Mouse (Mus musculus) myocyte (in vitro differentiated cells): ENCODE measurements around the gene Aff1.

Experiments
- MAX ChIP-seq: IDR thresholded peaks from one replicate; pipeline ENCODE4 v1.6.1; 2011; ENCODE audit warnings: low read depth, mild to moderate bottlenecking, control low read depth
- MYOG ChIP-seq, 3 experiments: IDR thresholded peaks; one replicate each; pipeline ENCODE4 v1.6.1; 2011; ENCODE audit warnings: control low read depth in 2 of 3, low read depth in 2 of 3, mild to moderate bottlenecking in 2 of 3; ENCODE audit not compliant: insufficient read length in 2 of 3, control insufficient read depth in 1 of 3, insufficient read depth in 1 of 3
- POLR2A ChIP-seq: IDR thresholded peaks from one replicate; pipeline ENCODE4 v1.6.1; 2011; ENCODE audit warnings: low read depth, mild to moderate bottlenecking, control low read depth, moderate library complexity; ENCODE audit not compliant: insufficient read length
- POLR2AphosphoS2 ChIP-seq: IDR thresholded peaks from one replicate; pipeline ENCODE4 v1.6.1; 2011; ENCODE audit warnings: low read depth, control low read depth; ENCODE audit not compliant: insufficient read length
- TCF12 ChIP-seq: IDR thresholded peaks from one replicate; pipeline ENCODE4 v1.6.1; 2011; ENCODE audit warnings: mild to moderate bottlenecking, control low read depth; ENCODE audit not compliant: poor library complexity, insufficient read depth, severe bottlenecking
- TCF3 ChIP-seq: IDR thresholded peaks from one replicate; pipeline ENCODE4 v1.6.1; 2011; ENCODE audit warnings: low read depth, control low read depth; ENCODE audit not compliant: insufficient read length
- USF1 ChIP-seq: IDR thresholded peaks from one replicate; pipeline ENCODE4 v1.6.1; 2011; ENCODE audit warnings: low read depth, mild to moderate bottlenecking, control low read depth, moderate library complexity

DNA sequence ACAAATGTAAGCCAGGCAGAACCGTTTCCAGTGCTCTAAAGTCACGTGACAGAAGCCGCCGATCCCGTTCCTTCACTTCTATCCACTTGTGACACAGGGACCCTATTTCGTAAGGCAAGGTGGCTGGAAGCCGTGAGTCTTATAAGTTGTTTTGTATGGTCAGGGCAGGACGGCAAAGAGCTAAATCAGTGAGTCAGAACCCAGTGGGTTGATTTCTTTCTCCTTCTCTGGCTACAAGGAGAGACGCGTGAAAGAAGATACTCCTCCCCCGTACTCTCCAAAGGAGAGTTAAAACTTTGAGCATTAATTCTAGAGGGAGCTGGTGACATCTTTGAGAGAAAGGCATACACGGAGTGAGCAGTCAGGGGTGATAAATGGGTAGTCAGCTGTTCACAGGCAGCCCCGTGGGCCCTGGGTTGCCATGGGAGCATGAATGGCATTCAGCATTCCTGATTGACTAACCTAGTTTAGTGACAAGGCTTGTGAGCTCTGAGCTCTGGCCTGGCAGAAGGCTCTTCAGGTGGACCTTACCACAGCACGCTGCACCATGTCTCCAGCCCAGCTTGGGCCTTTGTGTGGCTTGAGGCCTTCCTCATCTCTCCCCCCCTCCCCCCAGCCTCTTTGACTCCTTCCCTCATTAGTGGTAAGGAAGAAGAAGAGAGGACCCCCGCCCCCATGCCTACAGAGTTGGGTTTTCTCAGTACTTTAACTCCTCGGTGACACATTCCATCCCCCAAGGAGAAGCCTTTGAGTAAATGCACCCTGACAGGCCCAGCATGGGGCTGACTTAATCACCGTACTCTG lies 86.3 kb downstream of the Aff1 start:
- peak; percentile 21 for TF ChIP-seq TCF12
- TF ChIP-seq MAX, result no peak
- TF ChIP-seq POLR2AphosphoS2, result no peak
- no peak for TF ChIP-seq POLR2A
- peak; percentile 77 for TF ChIP-seq USF1
- TF ChIP-seq TCF3, result peak; percentile 59
- TF ChIP-seq MYOG (IDR thresholded peaks at IDR 0.05; ENCODE audit: control insufficient read depth in 1 of 3, insufficient read depth in 1 of 3, insufficient read length in 2 of 3, low read depth in 2 of 3), result peak; percentile 53 to 88 (median 62)
